Mouse (Mus musculus) liver (tissue): ENCODE measurements around the gene Evc2.

Experiments
- DNase-seq: peaks from one replicate; pipeline ENCODE4 v3.0.0-alpha.2; 2020; ENCODE audit warnings: mixed read lengths

Gene Evc2

GRCm38 (mm10) chr5:37338288-37338687 lies at the start of gene Evc2:
TSS of gene Evc2 (plus strand) at chr5:37338499.
- peak; percentile 69 for DNase-seq

- DNase-seq = no peak
These were observed 49.1 kb upstream of the Evc2 start for GRCm38 (mm10) chr5:37289236-37289635.

GRCm38 (mm10) chr5:37290983-37291382 lies 47.3 kb upstream of the Evc2 start:
- no peak for DNase-seq

- DNase-seq = no peak
These were observed 41.6 kb upstream of the Evc2 start for GRCm38 (mm10) chr5:37296717-37297116.

GRCm38 (mm10) chr5:37298370-37298769 lies 39.9 kb upstream of the Evc2 start:
- peak; percentile 18 for DNase-seq

- no peak for DNase-seq
These were observed 28.3 kb upstream of the Evc2 start for GRCm38 (mm10) chr5:37310026-37310425.

GRCm38 (mm10) chr5:37312980-37313722 lies 25.1 kb upstream of the Evc2 start:
- no peak for DNase-seq

- DNase-seq = no peak
These were observed 19.6 kb upstream of the Evc2 start for GRCm38 (mm10) chr5:37318715-37319114.

- DNase-seq = no peak
These were observed 18.1 kb upstream of the Evc2 start for GRCm38 (mm10) chr5:37320174-37320573.

- DNase-seq = no peak
These were observed 17.5 kb upstream of the Evc2 start for GRCm38 (mm10) chr5:37320761-37321160.

GRCm38 (mm10) chr5:37326675-37327074 lies 11.6 kb upstream of the Evc2 start:
- no peak for DNase-seq

- DNase-seq = no peak
These were observed 7.7 kb upstream of the Evc2 start for GRCm38 (mm10) chr5:37330449-37331132.

GRCm38 (mm10) chr5:37331133-37331505 lies 7.2 kb upstream of the Evc2 start:
- DNase-seq = no peak

GRCm38 (mm10) chr5:37332066-37332465 lies 6.2 kb upstream of the Evc2 start:
- DNase-seq = no peak

GRCm38 (mm10) chr5:37335061-37335460 lies 3.2 kb upstream of the Evc2 start:
- DNase-seq = no peak

GRCm38 (mm10) chr5:37336485-37337105 lies 1.7 kb upstream of the Evc2 start, which contains the start of gene Evc:
TSS of gene Evc (minus strand) at chr5:37336894.
- peak; percentile 71 for DNase-seq

- no peak for DNase-seq
These were observed 603 bp upstream of the Evc2 start for GRCm38 (mm10) chr5:37337696-37338095.

- no peak for DNase-seq
These were observed 5.7 kb downstream of the Evc2 start for GRCm38 (mm10) chr5:37343962-37344361.

GRCm38 (mm10) chr5:37351791-37352190 lies 13.5 kb downstream of the Evc2 start:
- DNase-seq = no peak

- peak; percentile 48 for DNase-seq
These were observed 16.1 kb downstream of the Evc2 start for GRCm38 (mm10) chr5:37354385-37354784.

GRCm38 (mm10) chr5:37356027-37356426 lies 17.7 kb downstream of the Evc2 start:
- DNase-seq = no peak

GRCm38 (mm10) chr5:37362618-37363017 lies 24.3 kb downstream of the Evc2 start:
- no peak for DNase-seq

- no peak for DNase-seq
These were observed 25.0 kb downstream of the Evc2 start for GRCm38 (mm10) chr5:37363284-37363683.

GRCm38 (mm10) chr5:37365751-37366150 lies 27.5 kb downstream of the Evc2 start:
- DNase-seq = no peak
